Mouse (Mus musculus): ENCODE data around the gene Adamts20.

DNA sequence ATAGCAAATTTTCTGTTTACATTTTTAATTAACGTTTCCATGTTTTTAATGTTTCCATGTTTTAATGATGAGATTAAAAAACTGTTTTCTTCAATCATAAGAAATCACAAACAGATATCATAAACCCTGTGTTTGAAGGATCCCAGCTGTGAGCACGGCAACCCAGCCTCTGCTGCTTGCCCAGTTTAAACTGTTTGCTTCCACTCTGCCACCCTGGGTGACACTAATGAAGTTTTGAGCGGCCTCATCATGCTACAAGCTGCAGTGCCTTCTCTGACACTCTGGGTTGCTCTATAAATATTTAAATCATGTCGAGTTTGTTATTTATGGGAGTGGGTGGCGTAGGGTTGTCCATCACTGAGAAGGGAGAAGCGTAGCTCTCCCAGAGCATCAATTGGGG lies 44.7 kb downstream of the Adamts20 start:
- no peak for TF ChIP-seq CTCF (IDR thresholded peaks at IDR 0.05; ENCODE audit: insufficient read depth, low read length)
- TF ChIP-seq POLR2A (IDR thresholded peaks at IDR 0.05; ENCODE audit: borderline replicate concordance, extremely low read depth, low read depth, low read length) = no peak

Measured in lung, adult 2 months (tissue).